Mouse (Mus musculus) inflammation-experienced regulatory T-cells, adult 6 months (primary cell): ENCODE data around the gene Cd151. TPM values are rescaled to one million over a fixed set of nuclear protein-coding genes. Genes with fewer than 3 reads are reported as not detected.
A peak's percentile ranks its signal among the peaks of the same experiment; 100 is the strongest.

Experiments used
- ATAC-seq: one replicate; pipeline ENCODE4 v1.8.0; 2017
- polyA plus RNA-seq, 3 experiments: library from polyadenylated mRNA; unstranded; fragments of 100-300 nt; shearing (Covaris generic); gene quantifications; one replicate each; pipeline ENCODE4 v1.2.1; 2017

The Cd151 gene
- polyA plus RNA-seq: 1 to 10 TPM; 6.0 to 8.7 (median 8.5) TPM

- ATAC-seq: peak; percentile 67
Observed at GRCm38 (mm10) chr7:141467230-141468030, at the start of gene Cd151. TSS of gene Cd151 (plus strand) at chr7:141467392.

- ATAC-seq: no peak
Observed at GRCm38 (mm10) chr7:141417731-141418681, 49.2 kb upstream of the Cd151 start.

GRCm38 (mm10) chr7:141418970-141419369, 48.2 kb upstream of the Cd151 start:
- no peak for ATAC-seq

GRCm38 (mm10) chr7:141420030-141420702, 47.0 kb upstream of the Cd151 start:
- no peak for ATAC-seq

- ATAC-seq: no peak
Observed at GRCm38 (mm10) chr7:141423811-141424210, 43.4 kb upstream of the Cd151 start.

DNA sequence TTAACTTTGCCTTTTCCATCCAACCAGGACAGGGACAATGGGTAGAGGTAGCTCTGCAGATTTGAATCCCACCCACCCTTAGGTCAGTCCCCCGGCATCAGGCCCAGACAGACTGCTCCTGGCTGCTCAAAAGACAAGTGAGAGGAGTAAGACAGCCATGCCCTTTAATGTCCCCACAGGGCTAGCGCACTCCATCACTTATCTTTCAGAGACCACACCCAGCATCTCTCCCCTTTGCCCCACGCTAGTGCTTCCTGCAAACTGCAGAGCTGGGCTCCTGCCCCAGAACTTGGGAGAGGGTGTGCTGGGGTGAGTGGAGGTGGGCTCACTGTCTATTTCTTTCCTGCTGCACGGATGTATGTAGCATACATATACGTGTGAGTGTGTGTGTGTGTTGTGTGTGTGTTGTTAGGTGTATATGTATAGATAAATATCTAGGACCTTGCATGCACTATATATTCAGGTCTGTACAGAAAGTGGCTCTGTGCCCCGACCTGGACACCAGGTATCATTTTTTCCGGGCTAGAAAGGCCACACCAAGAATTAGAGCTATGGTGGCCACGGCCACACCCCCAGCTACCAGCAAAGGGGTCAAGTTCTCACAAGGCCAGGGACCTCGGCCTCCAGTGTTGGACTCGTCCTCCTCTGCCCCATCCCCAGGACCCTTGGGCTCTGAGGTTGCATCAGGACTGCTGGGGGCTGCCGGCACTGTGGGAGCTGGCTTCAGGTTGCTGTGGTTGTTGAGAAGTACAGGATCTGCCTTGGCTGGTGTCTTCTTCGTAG, 40.1 kb upstream of the Cd151 start:
- ATAC-seq: no peak

DNA sequence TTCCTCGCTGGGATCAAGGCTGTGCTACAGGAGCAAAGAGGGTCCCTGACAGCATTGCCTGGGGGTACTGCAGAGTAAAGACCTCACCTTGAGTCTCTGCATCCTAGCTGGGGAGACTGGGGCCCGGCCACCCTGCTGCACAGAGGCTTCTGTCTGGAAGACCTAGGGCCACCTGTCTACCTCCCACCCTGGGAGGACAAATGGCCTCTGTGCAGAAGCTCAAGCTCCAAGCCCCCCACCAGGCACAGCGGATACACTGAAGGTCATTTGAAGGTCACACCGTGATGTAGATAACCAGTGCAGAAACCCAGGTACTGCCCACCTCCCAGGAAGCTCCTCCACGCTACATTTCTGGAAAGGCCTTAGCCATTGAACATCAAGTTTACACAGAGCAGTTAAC, 38.5 kb upstream of the Cd151 start:
- no peak for ATAC-seq

DNA sequence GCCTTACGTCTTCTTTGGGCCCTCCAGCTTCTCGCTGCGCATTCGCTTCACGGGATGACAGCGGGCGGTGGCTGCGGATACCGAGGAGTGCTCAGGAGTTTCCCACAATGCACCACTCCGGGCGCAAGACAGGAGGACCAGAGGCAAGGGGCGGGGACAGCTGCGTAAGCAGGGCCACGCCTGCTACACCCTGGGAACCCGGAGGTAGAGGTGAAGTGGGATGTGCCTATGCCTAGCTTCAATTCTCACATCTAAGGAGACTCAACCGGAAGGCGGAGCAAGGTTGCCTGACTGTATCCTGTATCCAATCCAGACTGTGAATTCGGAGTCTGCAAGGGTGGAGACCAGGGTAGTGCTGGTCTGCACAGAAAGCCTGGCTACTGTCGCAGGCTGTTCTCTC, 37.9 kb upstream of the Cd151 start, which contains the start of gene Cend1:
TSS of gene Cend1 (minus strand) at position 182 of the 400 bp plus-strand sequence.
- ATAC-seq: no peak

DNA sequence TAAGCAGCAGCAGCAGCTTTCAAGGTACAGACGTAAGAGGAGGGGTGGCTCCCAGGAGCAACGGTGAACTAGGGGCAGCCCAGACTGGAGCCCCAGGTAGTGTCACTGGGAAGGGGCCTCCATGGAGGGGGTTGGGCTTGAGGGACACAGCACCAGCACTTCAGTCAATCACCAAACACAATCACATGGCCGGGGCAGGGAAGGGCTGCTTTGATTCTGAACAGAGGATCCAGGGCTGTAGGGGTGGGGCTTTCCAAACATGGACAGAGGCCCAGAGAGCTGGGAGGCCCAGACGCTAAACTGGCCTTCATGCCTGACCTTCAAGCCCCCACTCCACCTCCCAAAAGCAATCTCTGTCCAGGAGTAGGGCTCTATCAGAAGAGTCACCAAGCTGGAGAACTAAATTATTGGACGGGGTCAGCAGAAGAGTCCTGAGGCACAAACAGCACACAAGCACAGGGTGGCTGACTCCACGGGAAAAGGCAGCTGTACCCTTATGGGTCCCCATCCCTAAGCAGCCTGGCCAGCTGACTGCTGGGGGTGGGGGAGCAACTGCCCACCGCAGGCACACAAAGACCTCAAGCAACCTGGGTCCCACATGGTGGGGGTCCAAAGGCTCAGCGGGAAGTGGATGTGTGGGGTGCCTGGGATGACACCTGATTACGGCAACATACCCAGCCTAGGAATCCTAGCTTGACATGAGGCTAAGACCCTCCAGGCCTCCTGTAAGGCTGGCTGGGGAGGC, 37.2 kb upstream of the Cd151 start:
- ATAC-seq: no peak

- no peak for ATAC-seq
Observed at GRCm38 (mm10) chr7:141430585-141431240, 36.5 kb upstream of the Cd151 start.

- no peak for ATAC-seq
Observed at GRCm38 (mm10) chr7:141431434-141432185, 35.6 kb upstream of the Cd151 start.

DNA sequence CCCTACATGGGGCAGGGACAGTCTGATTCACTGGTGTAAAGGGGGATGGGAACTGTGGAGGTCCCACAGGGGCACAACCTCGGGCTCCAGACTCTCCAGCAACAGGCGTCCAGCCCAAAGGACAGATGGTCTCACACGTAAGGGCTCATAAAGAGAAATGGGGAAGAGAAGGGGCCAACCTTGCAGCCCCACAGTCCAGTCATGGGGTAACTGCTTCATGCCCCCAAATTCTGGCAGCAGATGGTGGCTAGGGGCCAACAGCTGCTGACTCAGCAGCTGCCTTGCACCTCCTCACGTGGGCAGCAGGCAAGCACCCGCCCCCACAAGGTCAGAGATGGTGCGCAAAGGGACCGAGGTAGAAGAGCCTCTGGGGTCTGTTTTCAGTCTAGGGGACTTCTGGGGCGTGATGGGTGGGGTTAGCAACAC, 35.0 kb upstream of the Cd151 start:
- no peak for ATAC-seq

GRCm38 (mm10) chr7:141432741-141433516, 34.3 kb upstream of the Cd151 start:
- ATAC-seq: no peak

DNA sequence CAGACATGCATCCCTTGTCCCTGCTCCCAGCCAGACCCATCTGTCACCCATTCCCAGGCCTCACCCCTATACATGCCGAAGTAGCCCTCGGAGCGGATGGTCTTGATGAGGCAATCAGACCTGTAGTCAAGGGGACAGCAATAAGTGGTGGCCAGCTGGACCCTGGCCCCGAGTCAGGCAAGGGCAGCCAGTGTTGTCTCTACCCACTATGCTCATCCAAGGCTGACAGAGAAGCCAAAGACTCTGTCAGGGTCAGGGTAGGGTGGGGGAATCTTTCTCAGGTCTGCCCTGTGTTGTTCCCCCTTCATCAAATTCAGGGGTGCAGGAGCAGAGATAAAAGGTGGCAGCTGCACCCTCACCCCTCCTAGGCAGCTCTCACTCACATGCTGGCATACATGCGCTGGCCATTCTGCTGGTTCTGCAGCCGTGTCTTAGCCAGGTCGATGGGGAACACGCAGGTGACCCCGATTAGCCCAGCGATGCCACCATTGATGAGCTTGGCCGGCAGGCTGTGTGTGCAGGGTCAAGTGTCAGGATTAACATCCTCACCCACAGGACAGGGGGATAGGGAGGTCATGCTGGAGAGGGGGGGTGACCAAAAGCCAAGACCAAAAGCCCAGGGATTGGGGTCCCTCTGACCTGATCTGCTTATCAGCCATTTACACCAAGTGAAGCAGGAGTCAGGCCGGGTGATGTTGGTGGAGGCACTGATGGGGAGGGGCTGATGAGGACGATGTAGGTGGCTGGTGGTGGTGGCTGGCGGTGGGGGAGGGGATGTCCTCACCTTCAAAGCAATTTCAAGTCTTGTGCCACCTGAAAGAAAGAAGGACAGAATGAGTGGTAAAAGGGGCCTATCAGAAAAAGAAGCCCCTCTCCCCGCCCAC, 33.4 kb upstream of the Cd151 start:
- no peak for ATAC-seq

GRCm38 (mm10) chr7:141434464-141434863, 32.7 kb upstream of the Cd151 start:
- ATAC-seq: no peak

DNA sequence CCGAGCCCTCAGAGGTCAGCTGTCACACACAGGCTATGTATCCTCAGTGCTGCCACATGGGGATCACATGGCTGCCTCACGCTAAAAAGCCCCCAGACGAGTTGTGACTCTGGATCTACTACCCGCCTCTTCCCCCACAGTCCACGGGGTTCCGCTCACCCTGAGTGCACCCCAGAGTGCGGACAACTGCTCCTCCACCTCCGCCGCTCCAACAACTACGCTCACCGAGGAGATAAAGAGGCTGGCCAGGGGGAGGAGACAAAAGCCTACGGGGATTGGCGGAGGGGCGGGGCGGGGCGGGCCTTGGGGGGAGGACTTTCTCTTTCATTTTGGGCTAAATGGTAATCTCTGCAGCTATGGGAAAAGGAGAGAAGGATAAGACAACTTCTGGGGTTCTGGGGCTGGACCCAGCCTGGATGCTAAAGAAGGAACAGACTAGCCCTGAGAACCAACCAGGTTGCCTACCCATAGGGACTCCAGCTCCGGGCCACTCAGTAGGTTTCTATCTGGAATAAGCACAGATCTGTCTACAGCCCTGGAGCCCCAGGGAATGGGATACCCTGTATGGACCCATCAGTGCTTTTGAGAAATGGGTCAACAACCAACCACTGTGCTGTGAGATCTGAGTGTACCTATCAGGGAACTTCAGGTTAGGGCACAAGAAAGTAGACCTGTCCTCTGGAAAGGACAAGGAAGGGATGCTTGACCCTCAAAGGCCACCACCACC, 31.9 kb upstream of the Cd151 start:
- ATAC-seq: peak; percentile 63

- ATAC-seq: no peak
Observed at GRCm38 (mm10) chr7:141435856-141436522, 31.2 kb upstream of the Cd151 start.
